Mouse (Mus musculus) natural killer cell, adult 2 months (primary cell): ENCODE measurements at regions not wholly inside any gene's neighbourhood (a gene's known extent, or its start where the extent isn't known, plus 50 kb on each side); places are given as distances from the start of the nearest gene placed in this dataset.
A peak's percentile ranks its signal among the peaks of the same experiment; 100 is the strongest.
"Not testable (repeated sequence)": the region's sequence is repeated elsewhere in the genome, so short reads cannot be mapped to it uniquely, and the experiment has no call there.

Source experiments
- DNase-seq, 2 experiments: peaks; one replicate each; pipeline ENCODE4 v3.0.0; 2022; ENCODE audit warnings: low spot score in 2 of 2

GRCm38 (mm10) chr13:52273502-52274246, 257.4 kb downstream of the Diras2 start:
- DNase-seq, result no peak

- no peak for DNase-seq
Observed at GRCm38 (mm10) chr13:52275196-52275595, 255.9 kb downstream of the Diras2 start.

- DNase-seq, result peak; percentile 19 to 66
Observed at GRCm38 (mm10) chr13:52275675-52276074, 255.4 kb downstream of the Diras2 start.

GRCm38 (mm10) chr13:52277195-52277594, 253.9 kb downstream of the Diras2 start:
- no peak for DNase-seq

- DNase-seq, result no peak
Observed at GRCm38 (mm10) chr13:52278831-52279230, 252.2 kb downstream of the Diras2 start.

- DNase-seq, result peak in 1 of 2 experiments; percentile 25
Observed at GRCm38 (mm10) chr13:52279281-52279969, 251.7 kb downstream of the Diras2 start.

- no peak for DNase-seq
Observed at GRCm38 (mm10) chr13:52279970-52280348, 251.1 kb downstream of the Diras2 start.

- peak in 1 of 2 experiments; percentile 44 for DNase-seq
Observed at GRCm38 (mm10) chr13:52281271-52281670, 249.8 kb downstream of the Diras2 start.

- no peak for DNase-seq
Observed at GRCm38 (mm10) chr13:52282500-52282899, 248.6 kb downstream of the Diras2 start.

GRCm38 (mm10) chr13:52283456-52283855, 247.6 kb downstream of the Diras2 start:
- peak in 1 of 2 experiments; percentile 11 for DNase-seq

GRCm38 (mm10) chr13:52284026-52284801, 246.9 kb downstream of the Diras2 start:
- no peak for DNase-seq

GRCm38 (mm10) chr13:52288400-52288799, 242.7 kb downstream of the Diras2 start:
- no peak for DNase-seq

- DNase-seq, result no peak
Observed at GRCm38 (mm10) chr13:52295847-52296246, 235.2 kb downstream of the Diras2 start.

- DNase-seq, result no peak
Observed at GRCm38 (mm10) chr13:52296541-52297276, 234.4 kb downstream of the Diras2 start.

- no peak for DNase-seq
Observed at GRCm38 (mm10) chr13:52297277-52297623, 233.8 kb downstream of the Diras2 start.

GRCm38 (mm10) chr13:52298362-52298761, 232.7 kb downstream of the Diras2 start:
- DNase-seq, result no peak

GRCm38 (mm10) chr13:52305328-52305727, 225.8 kb downstream of the Diras2 start:
- DNase-seq, result not testable (repeated sequence)

GRCm38 (mm10) chr13:52306783-52307440, 224.2 kb downstream of the Diras2 start:
- DNase-seq, result no peak

- no peak for DNase-seq
Observed at GRCm38 (mm10) chr13:52310954-52311353, 220.1 kb downstream of the Diras2 start.

- DNase-seq, result no peak
Observed at GRCm38 (mm10) chr13:52318276-52318675, 212.8 kb downstream of the Diras2 start.

GRCm38 (mm10) chr13:52323691-52324090, 207.4 kb downstream of the Diras2 start:
- no peak for DNase-seq
